Mouse (Mus musculus): ENCODE data around the gene Gm428. TPM values are rescaled to one million over a fixed set of nuclear protein-coding genes. Genes with fewer than 3 reads are reported as not detected.
"Not testable (repeated sequence)": the region's sequence is repeated elsewhere in the genome, so short reads cannot be mapped to it uniquely, and the experiment has no call there.

Gene Gm428
- not detected in 2 replicates for polyA plus RNA-seq (2012; rRNA removed)

- not testable (repeated sequence) for H3K4me1 ChIP-seq (replicated peaks; ENCODE audit: control insufficient read depth, insufficient read depth, low read length); H3K36me3 ChIP-seq (ENCODE audit: control insufficient read depth, insufficient read depth, low read length); DNase-seq; H3K4me3 ChIP-seq (ENCODE audit: control insufficient read depth, insufficient read depth, low read length); H3K27ac ChIP-seq (ENCODE audit: control insufficient read depth, insufficient read depth, low read length); H3K27me3 ChIP-seq (ENCODE audit: control insufficient read depth, insufficient read depth, low read length)
- 85% methylated on average over 1 of the region's 4 CpGs for WGBS
Measured at GRCm38 (mm10) chr4:73683216-73683615, at the start of gene Gm428. Gene Gm428 (plus strand): TSS chr4:73683516.

- not testable (repeated sequence) for H3K4me3 ChIP-seq (ENCODE audit: control insufficient read depth, insufficient read depth, low read length); H3K36me3 ChIP-seq (ENCODE audit: control insufficient read depth, insufficient read depth, low read length); H3K27me3 ChIP-seq (ENCODE audit: control insufficient read depth, insufficient read depth, low read length); H3K27ac ChIP-seq (ENCODE audit: control insufficient read depth, insufficient read depth, low read length); H3K4me1 ChIP-seq (replicated peaks; ENCODE audit: control insufficient read depth, insufficient read depth, low read length); DNase-seq
- WGBS = no CpG with 5 or more reads among the region's 4 CpGs
Measured at GRCm38 (mm10) chr4:73637821-73638220, 45.5 kb upstream of the Gm428 start, which contains the start of gene Gm11236. Gene Gm11236 (plus strand): TSS chr4:73638121.

- WGBS = 89% methylated on average over 4 of the region's 4 CpGs
- H3K36me3 ChIP-seq (ENCODE audit: control insufficient read depth, insufficient read depth, low read length); DNase-seq; H3K27me3 ChIP-seq (ENCODE audit: control insufficient read depth, insufficient read depth, low read length); H3K27ac ChIP-seq (ENCODE audit: control insufficient read depth, insufficient read depth, low read length); H3K4me3 ChIP-seq (ENCODE audit: control insufficient read depth, insufficient read depth, low read length); H3K4me1 ChIP-seq (replicated peaks; ENCODE audit: control insufficient read depth, insufficient read depth, low read length): not testable (repeated sequence)
Measured at GRCm38 (mm10) chr4:73661864-73662263, 21.5 kb upstream of the Gm428 start.

- not testable (repeated sequence) for H3K36me3 ChIP-seq (ENCODE audit: control insufficient read depth, insufficient read depth, low read length); H3K4me3 ChIP-seq (ENCODE audit: control insufficient read depth, insufficient read depth, low read length); H3K27ac ChIP-seq (ENCODE audit: control insufficient read depth, insufficient read depth, low read length); H3K27me3 ChIP-seq (ENCODE audit: control insufficient read depth, insufficient read depth, low read length); DNase-seq; H3K4me1 ChIP-seq (replicated peaks; ENCODE audit: control insufficient read depth, insufficient read depth, low read length)
- no CpG with 5 or more reads among the region's 4 CpGs for WGBS
Measured at GRCm38 (mm10) chr4:73668054-73668453, 15.3 kb upstream of the Gm428 start, which contains the start of gene Gm11239. Gene Gm11239 (plus strand): TSS chr4:73668354.

DNA sequence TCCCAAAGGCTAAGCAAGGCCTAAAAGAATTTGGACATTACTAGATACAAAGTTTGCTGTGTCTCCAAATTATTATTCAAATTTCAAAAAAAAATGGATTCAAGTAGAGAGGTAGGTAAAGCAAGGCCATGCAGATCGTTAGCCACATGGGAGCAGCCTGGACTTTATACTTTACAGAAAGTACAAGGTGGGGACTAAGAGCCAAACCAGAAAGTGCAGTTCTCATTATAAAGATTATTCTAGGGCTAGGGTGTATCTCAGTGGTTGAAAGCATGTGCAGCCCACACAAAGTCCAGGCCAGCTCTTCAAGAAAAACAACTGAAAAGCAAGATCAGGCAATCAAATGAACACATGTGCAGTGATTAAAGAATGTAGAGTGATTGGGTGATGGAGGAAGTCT lies 35.4 kb downstream of the Gm428 start:
- TF ChIP-seq POLR2A (IDR thresholded peaks at IDR 0.05; ENCODE audit: control insufficient read depth, extremely low read depth, insufficient read depth, low read length, poor library complexity) (no peak), CTCF (IDR thresholded peaks at IDR 0.05; ENCODE audit: borderline replicate concordance, control insufficient read depth, extremely low read depth, insufficient read depth, low read length, poor library complexity) (no peak)
- no peak overlapping the region for H3K4me3 ChIP-seq (ENCODE audit: control insufficient read depth, insufficient read depth, low read length)
- no peak for DNase-seq
- H3K27me3 ChIP-seq (ENCODE audit: control insufficient read depth, insufficient read depth, low read length) = no peaks in the 10 kb centered on the region
- WGBS = 87% methylated on average over 1 of the region's 1 CpGs
- no peaks in the 10 kb centered on the region for H3K36me3 ChIP-seq (ENCODE audit: control insufficient read depth, insufficient read depth, low read length)
- no peak overlapping the region for H3K27ac ChIP-seq (ENCODE audit: control insufficient read depth, insufficient read depth, low read length)
- H3K4me1 ChIP-seq (replicated peaks; ENCODE audit: control insufficient read depth, insufficient read depth, low read length) = no peaks in the 10 kb centered on the region

DNA sequence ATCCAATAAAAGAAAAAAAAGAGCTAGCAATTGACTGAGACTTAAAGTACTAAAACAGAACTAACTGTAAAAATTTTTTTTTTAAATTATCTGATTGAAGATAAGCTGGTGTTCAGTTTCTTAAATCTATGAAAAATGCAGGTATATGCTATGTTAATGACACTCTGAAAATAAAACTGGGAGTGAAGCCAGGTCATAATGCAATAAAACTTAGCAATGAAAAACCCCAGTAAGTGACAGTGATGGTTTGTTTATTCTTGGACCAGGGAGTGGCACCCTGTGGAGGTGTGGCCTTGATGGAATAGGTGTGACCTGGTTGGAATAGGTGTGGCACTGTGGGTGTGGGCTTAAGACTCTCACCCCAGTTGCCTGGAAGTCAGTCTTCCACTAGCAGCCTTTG lies 36.5 kb downstream of the Gm428 start:
- Histone ChIP-seq H3K4me3 (ENCODE audit: control insufficient read depth, insufficient read depth, low read length) (no peak overlapping the region), H3K27me3 (ENCODE audit: control insufficient read depth, insufficient read depth, low read length) (no peaks in the 10 kb centered on the region), H3K36me3 (ENCODE audit: control insufficient read depth, insufficient read depth, low read length) (no peaks in the 10 kb centered on the region), H3K4me1 (replicated peaks; ENCODE audit: control insufficient read depth, insufficient read depth, low read length) (no peaks in the 10 kb centered on the region), H3K27ac (ENCODE audit: control insufficient read depth, insufficient read depth, low read length) (no peak overlapping the region)
- no peak for DNase-seq
- no peak for TF ChIP-seq POLR2A (IDR thresholded peaks at IDR 0.05; ENCODE audit: control insufficient read depth, extremely low read depth, insufficient read depth, low read length, poor library complexity)
- no peak for TF ChIP-seq CTCF (IDR thresholded peaks at IDR 0.05; ENCODE audit: borderline replicate concordance, control insufficient read depth, extremely low read depth, insufficient read depth, low read length, poor library complexity)

Other genes with a start within 250 kb of the Gm428 start
- not detected in 2 replicates for gene Gm11238, start 75.6 kb upstream of the Gm428 start, polyA plus RNA-seq (2012; rRNA removed)
- not detected in 2 replicates for gene Gm11237, start 60.5 kb upstream of the Gm428 start, polyA plus RNA-seq (2012; rRNA removed)
- not detected in 2 replicates for gene Gm11236, start 45.4 kb upstream of the Gm428 start, polyA plus RNA-seq (2012; rRNA removed)
- not detected in 2 replicates for gene Gm11239, start 15.2 kb upstream of the Gm428 start, polyA plus RNA-seq (2012; rRNA removed)
- gene Rasef, start 107.5 kb downstream of the Gm428 start, polyA plus RNA-seq (2012; rRNA removed) = 0.77 and 1.1 TPM in 2 replicates
- not detected in 2 replicates for gene Gm11758, start 192.8 kb downstream of the Gm428 start, polyA plus RNA-seq (2012; rRNA removed)
- not detected in 2 replicates for gene Gm11757, start 207.6 kb downstream of the Gm428 start, polyA plus RNA-seq (2012; rRNA removed)
- not detected in 2 replicates for gene Gm13871, start 222.4 kb downstream of the Gm428 start, polyA plus RNA-seq (2012; rRNA removed)
- not detected in 2 replicates for gene Gm11756, start 237.2 kb downstream of the Gm428 start, polyA plus RNA-seq (2012; rRNA removed)

Measured in thymus, adult 2 months (tissue).